Mouse (Mus musculus): Measurements from ENCODE around the gene Egfr.

DNA sequence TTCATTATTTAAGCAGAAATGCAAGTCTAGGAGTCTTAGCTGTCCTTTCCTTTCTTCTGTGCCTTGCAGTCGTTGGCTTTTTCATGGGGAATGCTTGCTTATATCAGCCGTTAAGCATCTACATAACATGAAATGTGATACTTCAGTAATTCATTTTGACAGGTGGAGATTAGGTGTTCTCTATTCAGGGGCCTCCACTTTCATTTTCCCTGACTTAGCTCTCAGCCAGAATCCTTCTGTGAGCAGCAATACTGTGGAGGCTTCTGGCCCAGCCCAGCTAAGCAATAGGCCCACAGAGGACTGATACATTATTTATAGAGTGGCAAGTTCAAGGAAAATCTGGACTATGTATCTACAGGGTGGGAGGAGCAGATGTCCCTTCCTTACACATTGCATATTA is 25.0 kb downstream of the Egfr start:
- TF ChIP-seq CTCF (IDR thresholded peaks at IDR 0.05; ENCODE audit: insufficient read depth, low read length) = no peak
- no peak for TF ChIP-seq POLR2A (IDR thresholded peaks at IDR 0.05; ENCODE audit: borderline replicate concordance, extremely low read depth, low read depth, low read length)

Measured in lung, adult 2 months (tissue).